Mouse (Mus musculus): ENCODE data around the gene Ppp1r17.

Ppp1r17 gene

GRCm38 (mm10) chr6:56017291-56017994 lies at the start of gene Ppp1r17:
Gene Ppp1r17, plus strand, starts transcription at chr6:56017497.
- no peak for DNase-seq

- DNase-seq = no peak
Observed at GRCm38 (mm10) chr6:55972998-55973397, 44.3 kb upstream of the Ppp1r17 start.

GRCm38 (mm10) chr6:55979766-55980165 lies 37.5 kb upstream of the Ppp1r17 start:
- DNase-seq = no peak

GRCm38 (mm10) chr6:56008711-56009110 lies 8.6 kb upstream of the Ppp1r17 start:
- DNase-seq = no peak

- no peak for DNase-seq
Observed at GRCm38 (mm10) chr6:56012384-56012783, 4.9 kb upstream of the Ppp1r17 start.

GRCm38 (mm10) chr6:56019632-56020031 lies 2.3 kb downstream of the Ppp1r17 start:
- no peak for DNase-seq

- DNase-seq = no peak
Observed at GRCm38 (mm10) chr6:56025533-56025932, 8.2 kb downstream of the Ppp1r17 start.

- no peak for DNase-seq
Observed at GRCm38 (mm10) chr6:56027318-56027717, 10.0 kb downstream of the Ppp1r17 start.

- peak; percentile 5 for DNase-seq
Observed at GRCm38 (mm10) chr6:56027966-56028365, 10.7 kb downstream of the Ppp1r17 start.

- no peak for DNase-seq
Observed at GRCm38 (mm10) chr6:56029986-56030385, 12.7 kb downstream of the Ppp1r17 start.

- no peak for DNase-seq
Observed at GRCm38 (mm10) chr6:56032231-56032630, 14.9 kb downstream of the Ppp1r17 start.

GRCm38 (mm10) chr6:56035054-56035453 lies 17.8 kb downstream of the Ppp1r17 start:
- DNase-seq = no peak

GRCm38 (mm10) chr6:56039476-56040055 lies 22.3 kb downstream of the Ppp1r17 start:
- no peak for DNase-seq

- DNase-seq = no peak
Observed at GRCm38 (mm10) chr6:56044270-56044669, 27.0 kb downstream of the Ppp1r17 start.

- DNase-seq = no peak
Observed at GRCm38 (mm10) chr6:56044716-56045115, 27.4 kb downstream of the Ppp1r17 start.

GRCm38 (mm10) chr6:56048580-56048979 lies 31.3 kb downstream of the Ppp1r17 start:
- DNase-seq = no peak

- no peak for DNase-seq
Observed at GRCm38 (mm10) chr6:56049104-56049503, 31.8 kb downstream of the Ppp1r17 start.

GRCm38 (mm10) chr6:56063736-56064135 lies 46.4 kb downstream of the Ppp1r17 start:
- DNase-seq = no peak

GRCm38 (mm10) chr6:56066632-56067282 lies 49.5 kb downstream of the Ppp1r17 start:
- peak; percentile 37 for DNase-seq

GRCm38 (mm10) chr6:56068516-56068915 lies 51.2 kb downstream of the Ppp1r17 start:
- no peak for DNase-seq

GRCm38 (mm10) chr6:56076378-56076805 lies 59.1 kb downstream of the Ppp1r17 start:
- DNase-seq = no peak

Measured in right cerebral cortex, postnatal 25 days (tissue).